Mouse (Mus musculus): ENCODE data around the gene Gm10135. TPM values are rescaled to one million over a fixed set of nuclear protein-coding genes. Genes with fewer than 3 reads are reported as not detected.
"Not testable (repeated sequence)": the region's sequence is repeated elsewhere in the genome, so short reads cannot be mapped to it uniquely, and the experiment has no call there.

The Gm10135 gene
- not detected for total RNA-seq (2021)
- long read RNA-seq, experiment 1 = 0 reads
- long read RNA-seq, experiment 2 = 0 reads

- intact Hi-C loops (cut with DNase I) = loop anchor here (10.0 kb wide), 1 partner anchor 330 kb away; no protein-coding TSS in a partner anchor
- Histone ChIP-seq H3K4me3 (no peak within 1 kb of the TSS), H3K27ac (no peak within 1 kb of the TSS)
- no peak for TF ChIP-seq CTCF (IDR thresholded peaks at IDR 0.05)
- no peak for DNase-seq (ENCODE audit: extremely low spot score in 1 of 2, low spot score in 2 of 2)
Measured at GRCm38 (mm10) chr5:72974602-72975001, at the start of gene Gm10135. Gm10135 (minus strand) TSS chr5:72974702.

- intact Hi-C loops (cut with DNase I) = no loop called here
- H3K27ac ChIP-seq = no peak overlapping the region
Measured at GRCm38 (mm10) chr5:73023801-73024200, 49.3 kb upstream of the Gm10135 start.

GRCm38 (mm10) chr5:73014745-73015144, 40.2 kb upstream of the Gm10135 start:
- Histone ChIP-seq H3K4me3 (no peak overlapping the region), H3K27ac (no peak overlapping the region)
- no peak for TF ChIP-seq CTCF (IDR thresholded peaks at IDR 0.05)
- no peak for DNase-seq (ENCODE audit: extremely low spot score in 1 of 2, low spot score in 2 of 2)
- intact Hi-C loops (cut with DNase I) = no loop called here

More at GRCm38 (mm10) chr5:73023801-73024200, 49.3 kb upstream of the Gm10135 start:
- DNase-seq (ENCODE audit: extremely low spot score in 1 of 2, low spot score in 2 of 2) = no peak
- no peak for TF ChIP-seq CTCF (IDR thresholded peaks at IDR 0.05)
- no peak overlapping the region for H3K4me3 ChIP-seq

- intact Hi-C loops (cut with DNase I); DNase-seq (ENCODE audit: extremely low spot score in 1 of 2, low spot score in 2 of 2); H3K4me3 ChIP-seq; H3K27ac ChIP-seq: not testable (repeated sequence)
Measured at GRCm38 (mm10) chr5:73013611-73014287, 39.2 kb upstream of the Gm10135 start.

- H3K4me3 ChIP-seq; H3K27ac ChIP-seq; DNase-seq (ENCODE audit: extremely low spot score in 1 of 2, low spot score in 2 of 2); intact Hi-C loops (cut with DNase I): not testable (repeated sequence)
Measured at GRCm38 (mm10) chr5:73012884-73013610, 38.5 kb upstream of the Gm10135 start.

GRCm38 (mm10) chr5:73011806-73012205, 37.3 kb upstream of the Gm10135 start:
- intact Hi-C loops (cut with DNase I); DNase-seq (ENCODE audit: extremely low spot score in 1 of 2, low spot score in 2 of 2); H3K4me3 ChIP-seq; H3K27ac ChIP-seq: not testable (repeated sequence)

- intact Hi-C loops (cut with DNase I) = loop anchor here (5.0 kb wide), 1 partner anchor 421 kb away; the partner anchor contains the start of gene Gm5868
Measured at GRCm38 (mm10) chr5:73008230-73008629, 33.7 kb upstream of the Gm10135 start.

GRCm38 (mm10) chr5:73007582-73007959, 33.1 kb upstream of the Gm10135 start:
- intact Hi-C loops (cut with DNase I) = loop anchor here (5.0 kb wide), 1 partner anchor 420 kb away; the partner anchor contains the start of gene Gm5868
- no peak for DNase-seq (ENCODE audit: extremely low spot score in 1 of 2, low spot score in 2 of 2)
- Histone ChIP-seq H3K27ac (no peak overlapping the region), H3K4me3 (no peak overlapping the region)
- TF ChIP-seq CTCF (IDR thresholded peaks at IDR 0.05) = no peak

More at GRCm38 (mm10) chr5:73008230-73008629, 33.7 kb upstream of the Gm10135 start:
- peak; percentile 33 for TF ChIP-seq CTCF (IDR thresholded peaks at IDR 0.05)
- DNase-seq (ENCODE audit: extremely low spot score in 1 of 2, low spot score in 2 of 2); H3K4me3 ChIP-seq; H3K27ac ChIP-seq: not testable (repeated sequence)

- no peak for DNase-seq (ENCODE audit: extremely low spot score in 1 of 2, low spot score in 2 of 2)
- Histone ChIP-seq H3K27ac (no peak within 1 kb of the TSS), H3K4me3 (0 out of 2 replicates have a peak within 1 kb of the TSS, but pooled peaks have one; percentile 13)
- TF ChIP-seq CTCF (IDR thresholded peaks at IDR 0.05) = no peak
- intact Hi-C loops (cut with DNase I) = loop anchor here (5.0 kb wide), 1 partner anchor 420 kb away; the partner anchor contains the start of gene Gm5868
Measured at GRCm38 (mm10) chr5:73006784-73007581, 32.5 kb upstream of the Gm10135 start, which contains the start of gene Slc10a4. Slc10a4 (plus strand) TSS chr5:73006883.

GRCm38 (mm10) chr5:73004046-73004445, 29.5 kb upstream of the Gm10135 start:
- no peak for DNase-seq (ENCODE audit: extremely low spot score in 1 of 2, low spot score in 2 of 2)
- TF ChIP-seq CTCF (IDR thresholded peaks at IDR 0.05) = no peak
- intact Hi-C loops (cut with DNase I) = no loop called here
- no peak overlapping the region for H3K4me3 ChIP-seq
- H3K27ac ChIP-seq = no peak overlapping the region

- H3K27ac ChIP-seq; DNase-seq (ENCODE audit: extremely low spot score in 1 of 2, low spot score in 2 of 2); intact Hi-C loops (cut with DNase I); H3K4me3 ChIP-seq: not testable (repeated sequence)
Measured at GRCm38 (mm10) chr5:72998546-72998945, 24.0 kb upstream of the Gm10135 start.

Data from left cerebral cortex, adult 2 months (tissue).